Mouse (Mus musculus): Measurements from ENCODE around the gene Armc6.

The Armc6 gene

GRCm38 (mm10) chr8:70195762-70196161, 38.5 kb downstream of the Armc6 start:
- no peak for DNase-seq (ENCODE audit: low spot score in 2 of 2)

- no peak for DNase-seq (ENCODE audit: low spot score in 2 of 2)
These were observed 40.1 kb downstream of the Armc6 start for GRCm38 (mm10) chr8:70194191-70194590.

- no peak for DNase-seq (ENCODE audit: low spot score in 2 of 2)
These were observed 41.0 kb downstream of the Armc6 start for GRCm38 (mm10) chr8:70193238-70193637.

GRCm38 (mm10) chr8:70188707-70189106, 45.6 kb downstream of the Armc6 start:
- no peak for DNase-seq (ENCODE audit: low spot score in 2 of 2)

- no peak for DNase-seq (ENCODE audit: low spot score in 2 of 2)
These were observed 51.1 kb downstream of the Armc6 start for GRCm38 (mm10) chr8:70183194-70183593.

- DNase-seq (ENCODE audit: low spot score in 2 of 2) = no peak
These were observed 52.4 kb downstream of the Armc6 start for GRCm38 (mm10) chr8:70181903-70182252.

- no peak for DNase-seq (ENCODE audit: low spot score in 2 of 2)
These were observed 52.9 kb downstream of the Armc6 start for GRCm38 (mm10) chr8:70181212-70181902.

- no peak for DNase-seq (ENCODE audit: low spot score in 2 of 2)
These were observed 55.2 kb downstream of the Armc6 start for GRCm38 (mm10) chr8:70179082-70179481.

GRCm38 (mm10) chr8:70178231-70178630, 56.0 kb downstream of the Armc6 start:
- no peak for DNase-seq (ENCODE audit: low spot score in 2 of 2)

- no peak for DNase-seq (ENCODE audit: low spot score in 2 of 2)
These were observed 60.2 kb downstream of the Armc6 start for GRCm38 (mm10) chr8:70174079-70174478.

- DNase-seq (ENCODE audit: low spot score in 2 of 2) = no peak
These were observed 60.9 kb downstream of the Armc6 start for GRCm38 (mm10) chr8:70173320-70173719.

- DNase-seq (ENCODE audit: low spot score in 2 of 2) = peak; percentile 90 to 95
These were observed 62.1 kb downstream of the Armc6 start, which contains the start of gene Tmem161a for GRCm38 (mm10) chr8:70172043-70172681. Gene Tmem161a, plus strand, starts transcription at chr8:70172356.

- DNase-seq (ENCODE audit: low spot score in 2 of 2) = no peak
These were observed 63.0 kb downstream of the Armc6 start for GRCm38 (mm10) chr8:70171240-70171639.

GRCm38 (mm10) chr8:70170748-70171147, 63.5 kb downstream of the Armc6 start:
- DNase-seq (ENCODE audit: low spot score in 2 of 2) = no peak

All from right cerebral cortex, postnatal 36 days (tissue).